Comparison of ENCODE assay signal across 9 mouse cellular contexts in the genomic region with DNA sequence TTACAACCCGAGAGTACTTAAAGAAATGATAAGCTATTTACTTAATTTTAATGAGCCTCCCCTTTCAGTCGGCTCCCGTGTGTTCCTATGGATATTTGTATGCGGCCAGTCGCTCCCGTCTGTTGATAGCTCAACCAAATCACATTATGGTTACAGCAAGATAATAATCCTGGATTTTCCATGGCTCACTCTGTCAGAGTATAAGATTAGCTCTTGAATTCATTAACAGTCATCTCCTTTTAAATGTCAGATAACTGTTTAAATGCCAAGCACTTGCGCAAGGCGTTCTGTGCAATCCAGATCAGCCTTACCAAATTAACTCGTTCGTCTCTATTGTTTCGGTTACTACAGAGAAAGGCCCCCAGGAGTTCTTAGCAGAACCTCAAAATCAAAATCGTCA.
A peak's percentile ranks its signal among the peaks of the same experiment; 100 is the strongest.
DNase-seq lines count a peak whose midpoint lies in the region; ATAC-seq and TF ChIP-seq lines count a peak whose summit lies in the region.
"Had no signal": no experiment of that assay in that cellular context is flagged by ENCODE, and none has a peak within 500 bp of the region (broad histone marks: within the 10 kb centered on the region; RNA-seq: fewer than 3 reads in every experiment).

No protein-coding gene starts in this region.

- H3K9me3 ChIP-seq in lung, postnatal 0 days (ENCODE audit: low read length) = no peaks in the 10 kb centered on the region
- H3K9me3 ChIP-seq in liver, postnatal 0 days (ENCODE audit: low read length) = no peaks in the 10 kb centered on the region
- H3K9me3 ChIP-seq in stomach, postnatal 0 days (ENCODE audit: control insufficient read depth, low read length) = no peaks in the 10 kb centered on the region

- H3K4me3 ChIP-seq in lung, postnatal 0 days (ENCODE audit: low read depth, low read length) = peak overlapping the region; percentile 5; the same call in 1 of the 2 replicates
- no peak overlapping the region for H3K4me3 ChIP-seq in liver, postnatal 0 days (ENCODE audit: low read depth, low read length)
- H3K4me3 ChIP-seq in stomach, postnatal 0 days (ENCODE audit: low read depth, low read length) = no peak overlapping the region

- peak; percentile 44; the same call in 1 of the 2 replicates for TF ChIP-seq EP300 in lung, postnatal 0 days (IDR thresholded peaks at IDR 0.05)
- TF ChIP-seq EP300 in liver, postnatal 0 days (IDR thresholded peaks at IDR 0.05; ENCODE audit: low read depth) = no peak
- no peak for TF ChIP-seq EP300 in stomach, postnatal 0 days (optimal IDR thresholded peaks at IDR 0.05)

- H3K4me1 ChIP-seq in lung, postnatal 0 days (ENCODE audit: insufficient read depth, low read depth, low read length) = peaks cover 4% of the 10 kb centered on the region; the same call in 1 of the 2 replicates
- H3K4me1 ChIP-seq in liver, postnatal 0 days (ENCODE audit: insufficient read depth) = peaks cover 2% of the 10 kb centered on the region; the same call in 1 of the 2 replicates
- no peaks in the 10 kb centered on the region for H3K4me1 ChIP-seq in stomach, postnatal 0 days (replicated peaks; ENCODE audit: control insufficient read depth, insufficient read depth)

- peak; percentile 30 for ATAC-seq in lung, postnatal 0 days
- no peak for ATAC-seq in liver, postnatal 0 days
- no peak for ATAC-seq in stomach, postnatal 0 days (ENCODE audit: low FRiP score, low TSS enrichment)

- peak; percentile 62 for DNase-seq in adrenal gland, adult 2 months
- no peak for DNase-seq in adrenal gland, postnatal 4 days (ENCODE audit: low spot score in 2 of 2)
- DNase-seq in lung, postnatal 0 days (ENCODE audit: low spot score) = peak; percentile 78
- DNase-seq in lung, postnatal 25 days (ENCODE audit: low spot score) = no peak
- no peak for DNase-seq in liver, postnatal 0 days
- no peak for DNase-seq in stomach, postnatal 0 days (ENCODE audit: low spot score)
- no peak for DNase-seq in T-cell, adult 2 months (ENCODE audit: low spot score)
- no peak for DNase-seq in urinary bladder, postnatal 10 days (ENCODE audit: low spot score)

- no peak for TF ChIP-seq CTCF in lung, postnatal 0 days (IDR thresholded peaks at IDR 0.05)
- no peak for TF ChIP-seq CTCF in liver, postnatal 0 days (IDR thresholded peaks at IDR 0.05; ENCODE audit: low read depth)
- no peak for TF ChIP-seq CTCF in stomach, postnatal 0 days (IDR thresholded peaks at IDR 0.05; ENCODE audit: low read depth)

- peak overlapping the region; percentile 51; the same call in 1 of the 2 replicates for H3K27ac ChIP-seq in lung, postnatal 0 days (ENCODE audit: low read length)
- H3K27ac ChIP-seq in liver, postnatal 0 days (ENCODE audit: low read depth) = no peak overlapping the region
- no peak overlapping the region for H3K27ac ChIP-seq in stomach, postnatal 0 days (replicated peaks)
- H3K27ac ChIP-seq: liver, embryonic 14.5 days had no signal

- no peaks in the 10 kb centered on the region for H3K27me3 ChIP-seq in lung, postnatal 0 days (replicated peaks; ENCODE audit: insufficient read depth, low read length)
- H3K27me3 ChIP-seq in liver, postnatal 0 days (ENCODE audit: insufficient read depth, low read length) = no peaks in the 10 kb centered on the region
- no peaks in the 10 kb centered on the region for H3K27me3 ChIP-seq in stomach, postnatal 0 days (ENCODE audit: control insufficient read depth, insufficient read depth, low read length)

- 23% methylated on average over 12 of the region's 12 CpGs for WGBS in lung, postnatal 0 days
- WGBS in liver, postnatal 0 days (ENCODE audit: insufficient replicate concordance) = 36% methylated on average over 12 of the region's 12 CpGs
- 28% methylated on average over 12 of the region's 12 CpGs for WGBS in stomach, postnatal 0 days

- H3K36me3 ChIP-seq in lung, postnatal 0 days (ENCODE audit: insufficient read depth, low read length) = no peaks in the 10 kb centered on the region
- H3K36me3 ChIP-seq in liver, postnatal 0 days (replicated peaks; ENCODE audit: insufficient read depth, low read length) = no peaks in the 10 kb centered on the region
- H3K36me3 ChIP-seq in stomach, postnatal 0 days (ENCODE audit: control insufficient read depth, insufficient read depth, low read length) = no peaks in the 10 kb centered on the region

- H3K4me2 ChIP-seq in lung, postnatal 0 days (replicated peaks; ENCODE audit: low read depth, low read length) = peak overlapping the region; percentile 42
- peak overlapping the region; percentile 26 for H3K4me2 ChIP-seq in liver, postnatal 0 days (ENCODE audit: low read depth, low read length)
- peak overlapping the region; percentile 12; the same call in 1 of the 2 replicates for H3K4me2 ChIP-seq in stomach, postnatal 0 days (replicated peaks; ENCODE audit: low read depth)

- H3K9ac ChIP-seq in lung, postnatal 0 days (replicated peaks; ENCODE audit: low read depth) = no peak overlapping the region
- H3K9ac ChIP-seq in liver, postnatal 0 days (replicated peaks) = no peak overlapping the region
- no peak overlapping the region for H3K9ac ChIP-seq in stomach, postnatal 0 days (ENCODE audit: low read length)
- H3K9ac ChIP-seq: liver, embryonic 14.5 days had no signal

Comparison
In these comparisons a context has a peak if more than half of its experiments do, and no peak if none do; other contexts are left out.
1. DNase-seq: peak in adrenal gland, adult 2 months (single experiment) and lung, postnatal 0 days (single experiment); none in adrenal gland, postnatal 4 days (0 of 2), lung, postnatal 25 days (single experiment), liver, postnatal 0 days (single experiment), stomach, postnatal 0 days (single experiment), T-cell, adult 2 months (single experiment) and urinary bladder, postnatal 10 days (single experiment).
2. Peak in every context shown above with its lines, with median percentiles within 50 percentile points of each other: H3K4me2 ChIP-seq.